Mouse (Mus musculus) layer of hippocampus, adult 8-10 months (tissue): ENCODE data around the gene Tshr. TPM values are rescaled to one million over a fixed set of nuclear protein-coding genes. Genes with fewer than 3 reads are reported as not detected.
"Not testable (repeated sequence)": the region's sequence is repeated elsewhere in the genome, so short reads cannot be mapped to it uniquely, and the experiment has no call there.

Source experiments
- DNase-seq, 2 experiments: peaks; one replicate each; pipeline ENCODE4 v3.0.0; 2022; ENCODE audit warnings: low spot score in 2 of 2
- total RNA-seq, 4 experiments: library from RNA; stranded (reverse); gene quantifications; 2 replicates each; pipeline ENCODE4 v1.2.4; 2022

The Tshr gene
- total RNA-seq, 4 experiments from 2014 or later: 0.10 to 0.64 (median 0.49) TPM; not detected in 1

DNA sequence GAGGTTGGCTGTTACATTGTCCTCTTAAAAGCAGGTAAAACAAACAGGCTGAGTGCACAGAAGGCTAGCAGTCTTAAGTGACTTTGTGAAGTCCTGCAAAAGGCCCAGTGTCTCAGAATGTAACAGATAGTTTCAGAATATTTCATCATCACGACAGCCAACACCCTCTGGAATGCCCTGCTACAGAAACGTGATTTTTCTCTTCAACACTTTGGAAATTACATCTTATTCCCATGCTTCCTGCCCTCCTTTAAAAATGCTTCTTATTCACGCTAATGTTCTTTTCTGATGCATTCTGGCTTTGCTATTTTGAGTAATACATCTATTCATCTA lies 111.8 kb downstream of the Tshr start:
- DNase-seq: no peak

- DNase-seq: no peak
These were observed 116.1 kb downstream of the Tshr start for GRCm38 (mm10) chr12:91500475-91500874.

DNA sequence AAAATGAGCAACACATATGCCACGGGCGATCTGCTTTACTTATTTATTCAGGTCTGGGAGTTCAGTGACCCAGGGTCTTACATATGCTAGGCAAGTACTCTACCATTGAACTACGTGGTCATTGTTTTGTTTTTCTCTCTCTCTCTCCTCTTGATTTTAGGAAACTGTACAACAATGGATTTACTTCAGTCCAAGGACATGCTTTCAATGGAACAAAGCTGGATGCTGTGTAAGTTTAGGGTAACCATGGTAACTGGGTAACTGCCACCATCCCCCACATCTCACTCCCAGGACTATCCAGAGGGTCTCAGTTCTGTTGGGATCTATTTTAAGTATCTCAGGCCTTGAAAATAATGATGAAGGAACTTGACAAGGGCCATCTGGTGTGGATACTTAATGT lies 127.4 kb downstream of the Tshr start:
- DNase-seq: no peak

DNA sequence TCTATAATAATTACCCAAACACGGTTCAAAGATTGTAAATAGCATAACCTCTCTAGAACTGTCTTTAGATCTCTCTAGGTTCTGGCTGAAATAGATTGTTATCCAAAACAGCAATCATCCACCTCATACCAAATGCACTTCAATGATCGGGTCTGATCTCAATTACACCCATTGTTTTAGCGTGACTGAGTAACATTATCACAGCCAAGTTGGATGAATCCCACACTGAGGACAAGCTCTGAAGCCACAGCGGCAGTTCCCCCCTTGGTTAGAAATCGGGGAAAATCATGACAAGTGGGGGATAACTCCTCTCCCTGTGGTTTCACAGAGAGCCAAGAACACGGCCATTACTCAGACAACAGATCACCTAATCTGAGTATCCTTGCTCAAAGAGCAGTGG lies 129.6 kb downstream of the Tshr start:
- peak; percentile 3 to 7 for DNase-seq

DNA sequence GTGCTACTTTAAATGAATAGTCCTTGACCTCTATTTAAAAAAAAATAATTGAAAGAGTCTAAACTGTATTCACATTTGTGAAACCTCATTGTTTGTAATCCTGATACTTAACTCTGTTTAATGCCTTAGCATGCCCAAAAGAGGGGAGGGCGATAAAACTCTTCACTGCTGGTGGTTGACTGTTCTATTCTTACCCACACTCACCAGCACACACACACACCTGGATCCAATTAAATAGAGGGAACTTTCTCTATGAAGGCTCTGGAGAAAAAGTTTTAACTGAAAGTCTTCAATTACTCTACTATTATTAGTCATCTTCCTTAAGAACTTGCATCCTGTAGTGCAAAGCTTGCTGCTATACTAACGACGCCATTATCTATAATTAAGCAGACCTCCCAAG lies 133.4 kb downstream of the Tshr start:
- DNase-seq: no peak

DNA sequence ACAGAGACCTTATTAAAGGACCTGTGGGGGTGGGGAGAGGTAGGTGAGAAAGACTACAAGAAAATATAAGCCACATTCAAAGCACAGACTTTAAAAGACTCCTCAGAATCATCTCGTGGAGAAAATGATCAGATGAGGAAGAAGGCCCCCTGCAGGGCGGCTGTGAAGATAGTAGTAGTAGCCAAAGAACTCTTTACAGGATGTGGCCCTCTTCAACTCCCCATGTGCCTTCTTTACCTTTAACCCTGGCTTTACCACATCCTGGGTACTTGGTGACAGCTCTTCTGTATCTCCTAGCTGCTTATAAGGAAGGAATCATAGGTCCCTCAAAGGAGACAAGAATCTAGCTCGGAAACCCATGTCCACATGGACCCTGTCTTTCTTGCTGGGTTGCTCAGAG lies 139.3 kb downstream of the Tshr start:
- no peak for DNase-seq

DNA sequence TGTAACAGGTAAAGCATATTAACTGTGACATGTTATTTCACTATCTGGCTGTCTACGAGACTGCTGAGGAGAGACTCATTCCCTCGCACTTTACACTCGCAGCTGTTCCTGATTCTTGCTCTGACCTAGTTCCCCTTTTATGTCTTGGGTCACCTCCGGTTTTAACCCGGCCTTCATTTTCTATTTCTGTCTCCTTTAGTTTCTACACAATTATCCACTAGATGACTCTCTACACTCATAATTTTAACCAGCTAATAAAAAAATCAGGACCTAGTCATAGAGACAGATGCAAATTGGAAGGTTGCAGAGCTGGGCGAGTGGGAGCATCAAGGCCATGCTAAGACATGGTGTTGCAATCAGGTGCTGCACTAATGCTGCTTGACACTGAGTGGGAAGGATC lies 150.2 kb downstream of the Tshr start:
- no peak for DNase-seq

- no peak for DNase-seq
These were observed 155.8 kb downstream of the Tshr start for GRCm38 (mm10) chr12:91540202-91540601.

DNA sequence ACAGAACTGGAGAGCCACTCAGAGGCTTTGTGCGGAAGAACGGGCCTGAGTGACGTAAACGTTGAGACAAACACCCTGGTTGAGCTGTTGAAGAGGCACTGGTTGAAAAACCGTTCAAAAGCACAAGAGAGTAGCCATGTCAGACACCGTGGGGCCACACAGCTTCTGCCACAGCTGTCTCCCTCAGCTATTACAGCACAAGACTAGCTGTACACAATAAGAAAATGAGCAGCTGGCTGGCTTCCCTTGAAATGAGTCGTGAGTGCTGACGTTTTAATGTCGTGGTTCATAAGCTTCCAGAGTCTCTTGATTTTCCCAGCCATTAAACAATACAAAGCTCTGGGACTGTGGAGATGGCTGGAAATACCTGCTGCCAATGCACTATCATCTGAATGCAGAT lies 165.1 kb downstream of the Tshr start:
- DNase-seq: no peak

DNA sequence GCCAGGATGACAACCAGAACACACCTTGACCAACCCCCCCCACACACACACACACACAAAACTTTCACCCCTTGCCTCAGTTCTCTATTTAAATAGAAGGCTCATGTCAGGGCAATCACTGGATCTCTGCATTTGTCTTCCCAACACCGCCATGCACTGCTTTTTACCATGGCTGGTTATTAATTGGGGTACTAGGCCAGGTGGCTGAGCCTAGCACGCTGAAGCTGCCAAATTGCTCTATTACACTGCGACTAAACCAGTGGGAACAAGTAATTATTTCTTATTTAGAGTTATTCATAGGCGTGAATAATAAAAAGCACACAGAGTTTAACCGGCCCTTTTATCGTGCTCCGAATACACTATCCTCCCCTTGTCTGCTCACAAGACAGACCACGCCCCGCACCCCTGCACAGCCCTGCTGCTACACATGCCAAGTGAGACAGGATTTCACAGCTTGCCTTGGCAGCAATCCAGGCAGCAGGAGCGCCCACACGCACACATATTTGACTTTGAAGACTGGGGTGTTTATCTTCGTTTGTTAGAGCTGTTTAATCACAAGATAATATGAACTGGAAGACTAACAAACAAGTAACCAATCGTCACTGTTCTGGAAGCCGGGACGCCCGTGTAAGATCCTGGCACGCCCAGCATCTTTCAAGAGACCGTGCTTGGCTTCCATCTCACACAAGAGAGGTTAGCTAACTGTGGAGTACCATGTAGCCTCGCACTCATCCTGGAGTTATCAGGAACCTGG lies 167.6 kb downstream of the Tshr start:
- DNase-seq: peak; percentile 70 to 79

DNA sequence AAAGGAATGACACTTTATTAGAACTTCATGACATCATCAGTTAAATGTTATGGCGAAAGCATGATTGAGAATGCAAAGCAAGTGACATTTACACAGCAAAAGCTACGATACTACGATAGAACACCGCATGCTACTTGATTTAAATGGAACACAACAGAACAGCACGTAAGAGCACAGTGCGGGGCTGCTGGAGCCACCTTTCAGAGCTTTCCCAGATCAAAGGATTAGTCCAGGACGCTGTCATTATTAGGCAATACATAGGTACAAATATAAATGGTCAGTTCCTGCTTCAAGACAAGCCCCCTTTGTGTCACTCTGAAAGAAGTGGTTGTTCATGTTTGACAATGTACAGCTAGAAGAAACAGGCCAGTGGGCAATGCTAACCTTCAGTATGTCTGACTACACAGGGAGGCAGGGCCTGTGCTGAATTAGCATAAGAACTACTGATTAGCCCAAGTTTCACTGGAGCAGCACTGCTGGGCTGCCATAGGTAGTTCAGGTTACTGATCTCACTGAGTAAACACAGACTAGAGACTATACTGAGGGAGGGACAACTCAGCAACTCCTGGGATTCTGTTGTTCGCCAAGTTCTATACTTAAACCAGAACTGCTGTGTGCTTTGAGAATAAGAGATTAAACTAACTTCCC lies 173.1 kb downstream of the Tshr start:
- DNase-seq: not testable (repeated sequence)

GRCm38 (mm10) chr12:91558152-91558551 lies 173.8 kb downstream of the Tshr start:
- not testable (repeated sequence) for DNase-seq

DNA sequence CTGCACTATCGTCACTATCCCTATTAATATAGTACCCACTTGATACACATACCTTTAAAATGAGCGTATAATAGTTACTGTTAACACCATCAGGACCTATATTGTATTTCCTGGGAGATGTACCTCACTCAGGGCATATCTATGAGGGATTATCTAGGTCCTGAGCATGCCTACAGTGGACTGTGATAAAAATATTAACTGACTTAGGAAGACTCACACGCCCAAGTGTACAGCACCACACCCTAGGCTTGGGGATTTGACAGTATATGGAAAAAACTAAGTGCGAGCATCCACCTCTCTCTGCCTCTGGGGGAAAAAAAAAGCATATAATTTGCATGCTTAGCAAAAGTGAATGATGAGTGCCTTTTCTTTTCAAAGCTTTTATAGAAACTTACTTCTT lies 182.8 kb downstream of the Tshr start:
- DNase-seq: no peak

DNA sequence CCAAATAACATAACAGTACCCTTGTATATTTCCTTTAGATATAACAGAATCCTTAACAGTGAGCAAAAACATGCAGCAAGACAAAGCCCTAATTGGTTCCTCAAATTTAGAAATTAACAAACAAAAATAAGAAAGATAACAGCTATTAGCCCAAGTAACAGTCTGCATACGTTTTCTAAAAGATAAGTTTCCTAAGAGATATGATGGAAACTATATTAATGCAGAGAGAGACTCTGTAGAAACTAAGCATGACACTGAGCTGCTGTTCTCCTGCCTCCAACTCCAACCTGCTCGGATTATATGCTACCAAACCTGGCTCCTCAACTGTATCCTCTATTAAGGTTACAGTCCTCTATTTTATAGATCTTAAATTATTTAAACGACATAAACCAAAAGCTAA lies 184.9 kb downstream of the Tshr start:
- no peak for DNase-seq

GRCm38 (mm10) chr12:91571708-91572107 lies 187.3 kb downstream of the Tshr start:
- DNase-seq: no peak

- DNase-seq: no peak
These were observed 195.3 kb downstream of the Tshr start for GRCm38 (mm10) chr12:91579665-91580064.

GRCm38 (mm10) chr12:91581204-91582070 lies 197.1 kb downstream of the Tshr start:
- DNase-seq: no peak

DNA sequence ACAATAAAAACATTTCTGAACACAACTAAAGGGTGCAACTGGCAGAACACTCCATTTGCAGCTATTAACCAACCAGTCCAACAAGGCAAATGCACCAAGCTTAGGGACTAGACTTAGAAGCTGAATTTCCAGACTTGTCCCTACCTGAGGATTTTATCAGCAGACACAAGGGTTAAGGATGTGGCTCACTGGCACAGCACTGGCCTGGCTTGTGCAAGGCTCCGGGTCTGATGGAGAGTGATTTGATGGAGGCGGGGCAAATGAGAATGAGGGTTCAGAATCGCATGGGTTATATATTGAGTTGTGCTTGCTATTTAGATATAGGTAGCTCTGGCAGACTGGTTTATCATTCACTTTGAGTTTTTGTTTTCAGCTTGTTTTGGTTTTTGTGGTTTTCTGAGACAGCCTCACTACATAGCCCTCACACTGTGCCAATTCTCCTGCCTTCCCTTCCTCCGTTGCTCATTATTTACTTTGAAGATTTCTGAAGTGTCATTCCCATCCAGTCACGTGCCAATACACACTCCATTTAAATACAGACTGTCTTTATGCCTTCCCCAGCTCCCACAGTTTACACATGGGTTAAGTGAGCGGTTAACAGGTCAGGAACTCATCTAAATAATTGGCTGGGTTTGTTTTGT lies 198.1 kb downstream of the Tshr start:
- DNase-seq: no peak

DNA sequence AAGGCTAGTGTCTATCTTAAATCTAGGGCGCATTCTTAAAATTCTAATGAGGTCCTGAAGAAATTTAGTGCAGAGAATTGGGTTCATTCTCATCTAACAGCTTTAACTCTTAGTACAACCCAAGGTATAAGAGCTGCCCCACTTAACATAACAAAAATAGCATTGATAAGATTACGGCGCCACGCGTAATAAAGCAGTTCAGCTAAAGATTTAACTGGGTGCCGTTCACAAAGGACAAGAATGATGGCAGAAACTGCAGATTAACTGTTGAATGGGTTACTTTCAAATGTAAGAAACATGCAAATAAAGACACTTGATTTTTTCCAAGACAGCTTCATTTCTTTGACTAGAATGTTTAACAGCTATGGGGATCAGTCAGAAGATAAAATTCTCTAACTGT lies 199.0 kb downstream of the Tshr start:
- no peak for DNase-seq

DNA sequence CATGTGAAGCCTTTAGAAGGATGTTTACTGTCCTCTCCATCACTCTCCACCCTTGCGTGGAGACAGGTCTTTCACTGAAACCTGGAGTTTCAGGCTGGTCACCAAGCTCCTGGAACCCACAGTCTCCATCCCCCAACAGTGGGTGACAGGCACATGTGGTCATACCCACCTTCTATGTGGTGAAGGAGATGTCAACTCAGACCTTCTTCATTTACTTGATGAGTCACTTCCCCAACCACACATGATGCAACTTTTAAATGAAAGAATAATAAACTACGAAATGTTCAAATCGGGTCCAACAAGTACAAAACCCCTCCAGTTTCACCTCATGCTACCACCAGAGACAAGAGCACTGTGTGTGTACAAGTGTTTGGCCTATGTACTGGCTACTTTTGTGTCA lies 200.8 kb downstream of the Tshr start:
- DNase-seq: no peak

DNA sequence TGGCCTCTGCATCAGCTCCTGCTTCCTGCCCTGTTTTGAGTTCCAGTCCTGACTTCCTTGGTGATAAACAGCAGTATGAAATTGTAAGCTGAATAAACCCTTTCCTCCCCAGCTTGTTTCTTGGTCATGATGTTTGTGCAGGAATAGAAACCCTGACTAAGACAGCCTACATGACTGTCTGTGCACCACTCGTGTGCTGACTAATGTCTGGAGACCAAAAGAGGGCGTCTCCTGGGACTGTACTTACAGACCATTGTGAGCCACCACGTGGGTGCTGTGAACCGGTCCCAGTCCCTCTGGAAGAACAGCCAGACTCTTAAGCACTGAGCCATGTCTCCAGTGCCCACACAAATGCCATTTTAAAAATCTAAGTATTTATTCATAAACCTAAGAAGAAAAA lies 201.5 kb downstream of the Tshr start:
- DNase-seq: not testable (repeated sequence)

- DNase-seq: no peak
These were observed 202.7 kb downstream of the Tshr start for GRCm38 (mm10) chr12:91587077-91587476.
